Mouse (Mus musculus): ENCODE results near the gene Pex5l.

GRCm38 (mm10) chr3:33048304-33048703, 94.7 kb downstream of the Pex5l start:
- no peak for TF ChIP-seq CTCF (IDR thresholded peaks at IDR 0.05; ENCODE audit: low read depth)
- TF ChIP-seq EP300 (IDR thresholded peaks at IDR 0.05; ENCODE audit: low read depth) = no peak

Data from liver, postnatal 0 days (tissue).